Mouse (Mus musculus) brain, embryonic 14.5 days (tissue): ENCODE results near the gene Slc5a11. TPM values are rescaled to one million over a fixed set of nuclear protein-coding genes. Genes with fewer than 3 reads are reported as not detected.

Experiments
- DNase-seq: peaks from one replicate; pipeline ENCODE4 v3.0.0-alpha.2; 2011; ENCODE audit warnings: low read depth
- CTCF ChIP-seq: fragments of 200-500 bp; IDR thresholded peaks from 2 replicates; pipeline ENCODE4 v1.5.1; 2012; ENCODE audit warnings: inconsistent platforms, mild to moderate bottlenecking, moderate library complexity, borderline replicate concordance; ENCODE audit not compliant: insufficient read depth, insufficient read length; ENCODE audit errors: extremely low read depth
- POLR2A ChIP-seq: fragments of 200-500 bp; IDR thresholded peaks from 2 replicates; pipeline ENCODE4 v1.6.1; 2012; ENCODE audit warnings: mild to moderate bottlenecking, inconsistent platforms, borderline replicate concordance; ENCODE audit not compliant: poor library complexity, insufficient read depth, insufficient read length, severe bottlenecking; ENCODE audit errors: extremely low read depth
- polyA plus RNA-seq: library from polyadenylated mRNA; depleted of rRNA; stranded (reverse); fragments of >200 nt; gene quantifications from 2 replicates; pipeline ENCODE4 v1.2.3, GENCODE M21; 2012; rRNA removed

Gene Slc5a11
- polyA plus RNA-seq, 1 experiment, result 0.22 TPM

GRCm38 (mm10) chr7:123293898-123294297 lies 79.3 kb downstream of the Slc5a11 start:
- TF ChIP-seq CTCF (no peak), POLR2A (no peak)
- DNase-seq, result no peak

GRCm38 (mm10) chr7:123295423-123295822 lies 80.8 kb downstream of the Slc5a11 start:
- no peak for DNase-seq
- TF ChIP-seq POLR2A, result no peak
- peak; percentile 18; the same call in 1 of the 2 replicates for TF ChIP-seq CTCF

GRCm38 (mm10) chr7:123296097-123296496 lies 81.5 kb downstream of the Slc5a11 start:
- TF ChIP-seq CTCF (no peak), POLR2A (no peak)
- no peak for DNase-seq

GRCm38 (mm10) chr7:123298225-123298624 lies 83.6 kb downstream of the Slc5a11 start:
- DNase-seq, result peak; percentile 23
- TF ChIP-seq CTCF (no peak), POLR2A (no peak)

- no peak for TF ChIP-seq CTCF
- no peak for TF ChIP-seq POLR2A
- no peak for DNase-seq
These were observed 85.7 kb downstream of the Slc5a11 start for GRCm38 (mm10) chr7:123300258-123300657.

- no peak for TF ChIP-seq POLR2A
- TF ChIP-seq CTCF, result no peak
These were observed 90.8 kb downstream of the Slc5a11 start for GRCm38 (mm10) chr7:123305397-123305796.

GRCm38 (mm10) chr7:123307236-123307635 lies 92.7 kb downstream of the Slc5a11 start:
- DNase-seq, result no peak
- TF ChIP-seq POLR2A, result no peak
- TF ChIP-seq CTCF, result no peak

More at GRCm38 (mm10) chr7:123305397-123305796, 90.8 kb downstream of the Slc5a11 start:
- DNase-seq, result no peak

- no peak for DNase-seq
These were observed 93.4 kb downstream of the Slc5a11 start for GRCm38 (mm10) chr7:123307887-123308558.

GRCm38 (mm10) chr7:123311836-123312235 lies 97.3 kb downstream of the Slc5a11 start:
- TF ChIP-seq POLR2A (no peak), CTCF (no peak)
- DNase-seq, result no peak

More at GRCm38 (mm10) chr7:123307887-123308558, 93.4 kb downstream of the Slc5a11 start:
- TF ChIP-seq POLR2A (no peak), CTCF (no peak)

GRCm38 (mm10) chr7:123312738-123313137 lies 98.2 kb downstream of the Slc5a11 start:
- DNase-seq, result no peak
- TF ChIP-seq POLR2A, result no peak
- TF ChIP-seq CTCF, result no peak

GRCm38 (mm10) chr7:123322452-123323121 lies 108.0 kb downstream of the Slc5a11 start:
- TF ChIP-seq POLR2A (no peak), CTCF (no peak)
- no peak for DNase-seq

Other genes with a start within 250 kb of the Slc5a11 start
- gene Rbbp6, start 249.1 kb upstream of the Slc5a11 start, polyA plus RNA-seq, result 50.5 and 64.2 TPM in 2 replicates
- gene Tnrc6a, start 90.9 kb upstream of the Slc5a11 start, polyA plus RNA-seq, result 78.8 and 88.9 TPM in 2 replicates
- 68.8 and 70.6 TPM in 2 replicates for gene Lcmt1, start 155.0 kb downstream of the Slc5a11 start, polyA plus RNA-seq
- 23.2 and 24.4 TPM in 2 replicates for gene Arhgap17, start 155.1 kb downstream of the Slc5a11 start, polyA plus RNA-seq
- not detected in 2 replicates for gene Aqp8, start 247.5 kb downstream of the Slc5a11 start, polyA plus RNA-seq